Mouse (Mus musculus): ENCODE measurements around the gene Bpi.

- TF ChIP-seq CTCF (IDR thresholded peaks at IDR 0.05; ENCODE audit: borderline replicate concordance, control insufficient read depth, extremely low read depth, insufficient read depth, low read length, poor library complexity) = no peak
- TF ChIP-seq POLR2A (IDR thresholded peaks at IDR 0.05; ENCODE audit: control insufficient read depth, extremely low read depth, insufficient read depth, low read length, poor library complexity) = no peak
Observed at GRCm38 (mm10) chr2:158305948-158306695, 48.2 kb downstream of the Bpi start, which contains the start of gene Lbp.
